Mouse (Mus musculus): ENCODE results near the gene Ctsw. TPM values are rescaled to one million over a fixed set of nuclear protein-coding genes. Genes with fewer than 3 reads are reported as not detected.
"Not testable (repeated sequence)": the region's sequence is repeated elsewhere in the genome, so short reads cannot be mapped to it uniquely, and the experiment has no call there.

The Ctsw gene
- total and polyA plus RNA-seq, 2 experiments from 2014 or later = 1.2 to 2.0 TPM

DNA sequence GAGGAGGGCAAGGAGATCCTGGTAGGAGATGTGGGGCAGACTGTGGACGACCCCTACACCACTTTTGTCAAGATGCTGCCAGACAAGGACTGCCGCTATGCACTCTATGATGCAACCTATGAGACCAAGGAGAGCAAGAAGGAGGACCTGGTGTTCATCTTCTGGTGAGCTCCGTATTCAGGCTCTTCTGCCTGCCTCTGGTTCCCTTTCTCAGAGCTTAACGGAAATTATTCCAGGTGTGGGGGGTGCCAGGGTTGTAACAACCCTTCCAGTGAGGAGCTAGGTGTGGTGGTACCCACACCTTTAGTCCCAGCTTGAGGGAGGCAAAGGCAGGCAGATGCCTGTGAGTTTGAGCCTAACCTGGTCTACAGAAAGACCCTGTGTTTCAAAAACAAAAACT, 24.3 kb upstream of the Ctsw start:
- TF ChIP-seq CTCF (IDR thresholded peaks at IDR 0.05; ENCODE audit: low read depth) = no peak
- Histone ChIP-seq H3K27ac (no peak overlapping the region), H3K9ac (replicated peaks; ENCODE audit: low read length) (no peak overlapping the region), H3K4me1 (ENCODE audit: insufficient read depth, low read length) (peaks cover 8% of the 10 kb centered on the region), H3K9me3 (ENCODE audit: low read length) (no peaks in the 10 kb centered on the region), H3K36me3 (ENCODE audit: insufficient read depth, low read length) (peaks cover 45% of the 10 kb centered on the region), H3K4me3 (ENCODE audit: low read length) (no peak overlapping the region), H3K27me3 (ENCODE audit: insufficient read depth, low read length) (no peaks in the 10 kb centered on the region), H3K4me2 (ENCODE audit: low read depth, low read length) (no peak overlapping the region)
- 88% methylated on average over 4 of the region's 4 CpGs for WGBS
- ATAC-seq (no peak), DNase-seq (ENCODE audit: low spot score) (no peak)

DNA sequence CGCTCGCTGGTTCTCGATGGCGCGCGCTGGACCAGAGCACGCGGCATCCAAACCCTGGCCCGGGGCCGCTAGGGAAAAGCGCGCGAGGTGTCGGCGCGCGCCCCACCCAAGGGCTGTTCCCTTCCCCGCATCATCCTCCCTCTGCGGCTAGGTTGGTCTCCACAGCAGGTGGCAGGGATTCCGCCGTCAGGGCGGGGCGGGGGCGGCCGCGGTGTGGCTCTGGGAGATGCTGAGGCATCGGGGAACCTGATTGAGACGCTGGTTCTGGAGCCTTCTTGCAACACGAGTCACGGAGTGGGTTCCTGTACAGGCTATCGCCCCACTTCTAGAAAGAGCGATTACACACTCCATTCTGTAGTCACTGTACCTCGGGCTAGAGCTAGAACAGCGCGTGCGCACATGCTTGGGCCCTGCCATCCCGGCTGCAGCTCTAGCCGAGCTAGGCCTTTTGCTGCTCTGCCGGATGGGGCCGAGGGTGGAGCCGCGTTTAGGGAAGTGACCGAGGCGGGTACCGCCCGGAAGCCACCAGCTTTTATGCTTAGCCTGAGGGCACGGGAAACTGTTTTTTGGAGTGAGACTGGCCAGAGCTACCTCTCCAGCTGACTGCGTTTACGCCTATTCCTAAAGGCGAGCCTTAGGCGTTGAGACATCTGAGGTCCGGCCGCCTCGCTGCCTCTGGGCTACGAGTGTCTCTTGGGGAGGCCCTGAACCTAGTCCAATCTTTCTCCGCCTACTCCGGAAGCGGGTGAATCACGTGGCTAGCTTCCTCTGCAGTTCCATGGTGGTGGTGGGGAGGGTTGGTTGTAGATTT, 22.8 kb upstream of the Ctsw start:
- peak overlapping the region; percentile 96 for H3K9ac ChIP-seq (replicated peaks; ENCODE audit: low read length)
- under 1% methylated on average over 53 of the region's 59 CpGs for WGBS
- H3K36me3 ChIP-seq (ENCODE audit: insufficient read depth, low read length) = peaks cover 31% of the 10 kb centered on the region
- peak; percentile 14 for ATAC-seq
- no peak for TF ChIP-seq CTCF (IDR thresholded peaks at IDR 0.05; ENCODE audit: low read depth)
- peak overlapping the region; percentile 99 for H3K27ac ChIP-seq
- peak; percentile 87 for DNase-seq (ENCODE audit: low spot score)
- H3K4me3 ChIP-seq (ENCODE audit: low read length) = peak overlapping the region; percentile 94
- peaks cover 8% of the 10 kb centered on the region for H3K4me1 ChIP-seq (ENCODE audit: insufficient read depth, low read length)
- no peaks in the 10 kb centered on the region for H3K9me3 ChIP-seq (ENCODE audit: low read length)
- no peaks in the 10 kb centered on the region for H3K27me3 ChIP-seq (ENCODE audit: insufficient read depth, low read length)
- peak overlapping the region; percentile 70 for H3K4me2 ChIP-seq (ENCODE audit: low read depth, low read length)

GRCm38 (mm10) chr19:5490313-5490897, 22.1 kb upstream of the Ctsw start, which contains the start of gene Cfl1:
Cfl1 (plus strand) TSS chr19:5490455.
- Histone ChIP-seq H3K36me3 (ENCODE audit: insufficient read depth, low read length) (peaks cover 29% of the 10 kb centered on the region), H3K9me3 (ENCODE audit: low read length) (no peaks in the 10 kb centered on the region), H3K4me1 (ENCODE audit: insufficient read depth, low read length) (peaks cover 8% of the 10 kb centered on the region), H3K4me2 (ENCODE audit: low read depth, low read length) (peak within 1 kb of the TSS; percentile 70), H3K9ac (replicated peaks; ENCODE audit: low read length) (peak within 1 kb of the TSS; percentile 96), H3K4me3 (ENCODE audit: low read length) (peak within 1 kb of the TSS; percentile 94), H3K27me3 (ENCODE audit: insufficient read depth, low read length) (no peaks in the 10 kb centered on the region), H3K27ac (peak within 1 kb of the TSS; percentile 99)
- no peak for TF ChIP-seq CTCF (IDR thresholded peaks at IDR 0.05; ENCODE audit: low read depth)
- DNase-seq (ENCODE audit: low spot score) (peak; percentile 97), ATAC-seq (peak; percentile 79)
- WGBS = under 1% methylated on average over 51 of the region's 62 CpGs

- ATAC-seq; H3K4me1 ChIP-seq (ENCODE audit: insufficient read depth, low read length): not testable (repeated sequence)
- peak; percentile 8 for DNase-seq (ENCODE audit: low spot score)
Measured at GRCm38 (mm10) chr19:5489721-5490120, 21.4 kb upstream of the Ctsw start.

DNA sequence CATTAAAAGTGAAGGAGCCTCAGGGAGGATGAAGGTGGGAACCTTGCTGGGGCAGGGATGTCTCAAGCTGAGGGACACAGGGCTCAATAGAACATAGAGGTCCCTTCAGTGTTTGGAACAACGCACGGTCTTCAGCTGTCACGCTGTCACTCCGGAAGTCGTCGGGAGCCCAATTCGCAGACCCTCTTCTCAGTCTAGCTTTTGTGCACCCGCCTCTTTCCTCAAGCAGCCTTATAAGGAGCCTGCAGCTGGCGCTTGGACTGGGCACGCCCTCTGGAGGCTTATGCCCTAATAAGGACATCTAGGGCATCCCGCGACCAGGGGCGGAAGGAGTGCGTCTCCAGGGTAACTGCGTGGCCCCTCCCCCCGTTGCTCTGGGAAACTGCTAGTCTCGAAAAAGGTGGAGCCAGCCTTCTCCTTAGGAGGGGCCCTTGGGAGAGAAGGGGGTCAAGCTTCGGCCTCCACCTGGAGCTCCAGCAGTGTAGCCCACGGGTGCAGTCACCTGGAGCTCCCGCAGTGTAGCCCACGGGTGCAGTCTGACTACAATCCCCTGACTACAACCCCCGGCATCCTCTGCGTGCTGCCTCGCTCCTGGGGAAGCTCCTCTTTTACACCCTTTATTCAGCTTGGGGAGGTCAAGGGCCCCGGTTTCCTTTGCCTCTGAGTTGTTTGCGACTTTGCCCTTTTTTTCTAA, 20.7 kb upstream of the Ctsw start:
- WGBS = under 1% methylated on average over 26 of the region's 26 CpGs
- peak; percentile 32; the same call in 1 of the 2 replicates for TF ChIP-seq CTCF (IDR thresholded peaks at IDR 0.05; ENCODE audit: low read depth)
- no peaks in the 10 kb centered on the region for H3K27me3 ChIP-seq (ENCODE audit: insufficient read depth, low read length)
- peaks cover 8% of the 10 kb centered on the region for H3K4me1 ChIP-seq (ENCODE audit: insufficient read depth, low read length)
- peak overlapping the region; percentile 50 for H3K4me3 ChIP-seq (ENCODE audit: low read length)
- peaks cover 31% of the 10 kb centered on the region for H3K36me3 ChIP-seq (ENCODE audit: insufficient read depth, low read length)
- H3K27ac ChIP-seq = peak overlapping the region; percentile 99
- peak overlapping the region; percentile 70 for H3K4me2 ChIP-seq (ENCODE audit: low read depth, low read length)
- peak; percentile 96 for DNase-seq (ENCODE audit: low spot score)
- H3K9me3 ChIP-seq (ENCODE audit: low read length) = no peaks in the 10 kb centered on the region
- H3K9ac ChIP-seq (replicated peaks; ENCODE audit: low read length) = peak overlapping the region; percentile 53
- ATAC-seq = peak; percentile 84

More at GRCm38 (mm10) chr19:5489721-5490120, 21.4 kb upstream of the Ctsw start:
- Histone ChIP-seq H3K27ac (peak overlapping the region; percentile 99), H3K4me2 (ENCODE audit: low read depth, low read length) (peak overlapping the region; percentile 70), H3K36me3 (ENCODE audit: insufficient read depth, low read length) (peaks cover 32% of the 10 kb centered on the region), H3K4me3 (ENCODE audit: low read length) (peak overlapping the region; percentile 94)
- H3K9ac ChIP-seq (replicated peaks; ENCODE audit: low read length); H3K27me3 ChIP-seq (ENCODE audit: insufficient read depth, low read length); H3K9me3 ChIP-seq (ENCODE audit: low read length): not testable (repeated sequence)
- WGBS = 50% methylated on average over 10 of the region's 10 CpGs

GRCm38 (mm10) chr19:5487768-5488550, 19.7 kb upstream of the Ctsw start, which contains the start of gene Mus81:
Mus81 (minus strand) TSS chr19:5488402.
- peak within 1 kb of the TSS; percentile 99 for H3K27ac ChIP-seq
- H3K4me2 ChIP-seq (ENCODE audit: low read depth, low read length) = peak within 1 kb of the TSS; percentile 70
- DNase-seq (ENCODE audit: low spot score) (peak; percentile 96), ATAC-seq (peak; percentile 74)
- peak within 1 kb of the TSS; percentile 50 for H3K4me3 ChIP-seq (ENCODE audit: low read length)
- peaks cover 8% of the 10 kb centered on the region for H3K4me1 ChIP-seq (ENCODE audit: insufficient read depth, low read length)
- H3K9me3 ChIP-seq (ENCODE audit: low read length) = no peaks in the 10 kb centered on the region
- H3K27me3 ChIP-seq (ENCODE audit: insufficient read depth, low read length) = no peaks in the 10 kb centered on the region
- peaks cover 27% of the 10 kb centered on the region for H3K36me3 ChIP-seq (ENCODE audit: insufficient read depth, low read length)
- TF ChIP-seq CTCF (IDR thresholded peaks at IDR 0.05; ENCODE audit: low read depth) = peak; percentile 90
- H3K9ac ChIP-seq (replicated peaks; ENCODE audit: low read length) = peak within 1 kb of the TSS; percentile 53
- WGBS = 1% methylated on average over 39 of the region's 39 CpGs

All from hindbrain, postnatal 0 days (tissue).